ENCODE assay signal across 8 mouse cellular contexts in the genomic region with DNA sequence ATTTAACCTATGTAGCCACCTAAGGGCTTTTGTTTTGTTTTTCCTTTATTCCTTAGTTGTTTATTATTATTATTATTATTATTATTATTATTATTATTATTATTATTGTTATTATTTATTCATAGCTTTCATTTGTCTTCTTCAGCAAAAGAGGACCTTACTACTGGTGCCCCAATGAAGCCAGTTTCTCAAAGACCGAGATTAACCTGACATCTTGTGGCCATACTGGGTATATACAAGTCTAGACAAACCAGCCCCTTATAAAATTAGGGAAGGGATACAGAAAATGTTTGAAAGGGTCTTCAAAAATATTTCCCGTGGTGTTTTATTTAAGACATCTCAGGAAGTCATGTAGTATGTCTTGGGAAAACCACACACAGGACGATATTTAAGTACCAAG. TPM values are rescaled to one million over a fixed set of nuclear protein-coding genes. Genes with fewer than 3 reads are reported as not detected.
A peak's percentile ranks its signal among the peaks of the same experiment; 100 is the strongest.
DNase-seq lines count a peak whose midpoint lies in the region; ATAC-seq and TF ChIP-seq lines count a peak whose summit lies in the region.

No protein-coding gene starts in this region.

- H3K27me3 ChIP-seq in kidney, postnatal 0 days (ENCODE audit: insufficient read depth, low read length), result no peaks in the 10 kb centered on the region
- H3K27me3 ChIP-seq in Patski, result no peaks in the 10 kb centered on the region
- H3K27me3 ChIP-seq in embryonic facial prominence, embryonic 14.5 days (replicated peaks; ENCODE audit: control insufficient read depth, insufficient read depth, low read length), result no peaks in the 10 kb centered on the region

- ATAC-seq in kidney, postnatal 0 days (replicated peaks; ENCODE audit: low FRiP score, low read depth), result no peak; the same call in 1 of the 2 replicates
- ATAC-seq in Patski, result no peak
- ATAC-seq in embryonic facial prominence, embryonic 14.5 days (ENCODE audit: low read depth), result no peak; the same call in 1 of the 2 replicates

- WGBS in kidney, postnatal 0 days, result 4% methylated on average over 3 of the region's 3 CpGs
- WGBS in embryonic facial prominence, embryonic 14.5 days, result 11% methylated on average over 3 of the region's 3 CpGs

- no peaks in the 10 kb centered on the region for H3K36me3 ChIP-seq in kidney, postnatal 0 days (ENCODE audit: insufficient read depth, low read length)
- no peaks in the 10 kb centered on the region for H3K36me3 ChIP-seq in embryonic facial prominence, embryonic 14.5 days (ENCODE audit: control insufficient read depth, insufficient read depth, low read length)

- H3K4me2 ChIP-seq in kidney, postnatal 0 days (ENCODE audit: low read length), result no peak overlapping the region
- H3K4me2 ChIP-seq in embryonic facial prominence, embryonic 14.5 days (ENCODE audit: low read depth, low read length), result no peak overlapping the region

- no peak overlapping the region for H3K4me3 ChIP-seq in kidney, postnatal 0 days (replicated peaks; ENCODE audit: low read depth, low read length)
- H3K4me3 ChIP-seq in embryonic facial prominence, embryonic 14.5 days (ENCODE audit: low read depth, low read length), result no peak overlapping the region

- H3K9me3 ChIP-seq in kidney, postnatal 0 days (replicated peaks; ENCODE audit: low read length), result no peaks in the 10 kb centered on the region
- no peaks in the 10 kb centered on the region for H3K9me3 ChIP-seq in embryonic facial prominence, embryonic 14.5 days (ENCODE audit: control insufficient read depth, low read length)

- POLR2A ChIA-PET in Patski (lab: Charles Lee), result no interaction called here

- no peak overlapping the region for H3K9ac ChIP-seq in kidney, postnatal 0 days (ENCODE audit: low read depth, low read length)
- H3K9ac ChIP-seq in embryonic facial prominence, embryonic 14.5 days (ENCODE audit: low read depth, low read length), result no peak overlapping the region

- CTCF ChIA-PET in Patski (lab: Charles Lee), result interaction anchor here (1.2 to 2.9 kb wide), 6 partner anchors 16 to 489 kb away, joined by 3 to 16 read pairs (median 4); no protein-coding TSS in a partner anchor

- in situ Hi-C loops in Patski (cut with MboI; ENCODE audit: low pct_unique_long_range_greater_than_20kb), result loop anchor here (5.0 to 10.0 kb wide), 4 partner anchors 240 to 808 kb away; a partner anchor contains a TSS

- H3K4me1 ChIP-seq in kidney, postnatal 0 days (replicated peaks; ENCODE audit: insufficient read depth, low read length), result no peaks in the 10 kb centered on the region
- peaks cover 5% of the 10 kb centered on the region; the same call in 1 of the 2 replicates for H3K4me1 ChIP-seq in embryonic facial prominence, embryonic 14.5 days (ENCODE audit: control insufficient read depth, insufficient read depth, low read length)

- peak; percentile 75 for TF ChIP-seq CTCF in kidney, postnatal 0 days (IDR thresholded peaks at IDR 0.05; ENCODE audit: low read depth)
- peak; percentile 60 for TF ChIP-seq CTCF in Patski (IDR thresholded peaks at IDR 0.05)

- H3K27ac ChIP-seq in kidney, postnatal 0 days, result no peak overlapping the region
- no peak overlapping the region for H3K27ac ChIP-seq in embryonic facial prominence, embryonic 14.5 days (replicated peaks; ENCODE audit: low read depth, low read length)

- peak; percentile 85 for DNase-seq in kidney, postnatal 0 days (ENCODE audit: low spot score)
- no peak for DNase-seq in kidney, postnatal 10 days
- peak; percentile 46 to 61 for DNase-seq in B cell, adult 2 months
- no peak for DNase-seq in Patski (ENCODE audit: low read depth, low spot score)
- DNase-seq in embryonic facial prominence, embryonic 14.5 days (ENCODE audit: low spot score), result peak; percentile 72
- DNase-seq in lung, postnatal 14 days, result peak; percentile 22
- no peak for DNase-seq in urinary bladder, adult 2 months (ENCODE audit: low spot score)
- DNase-seq in adrenal gland, postnatal 4 days (ENCODE audit: low spot score in 2 of 2), result no peak

RNA-seq across cellular contexts. Expression of a gene that starts 44.7 kb away (rescaled TPM):
- 6.3 and 9.1 TPM in 2 replicates for polyA plus RNA-seq in kidney, postnatal 0 days (2015; fragmentation: Nextera tagmentation; extraction: Ambion mirVana)
- polyA plus RNA-seq in Patski (2021), result 1.8 TPM
- polyA plus RNA-seq in embryonic facial prominence, embryonic 14.5 days (2014; fragmentation: Nextera tagmentation; extraction: Ambion mirVana), result 0.24 TPM in 1 of 2 replicates, not detected in the other
- polyA plus RNA-seq in urinary bladder, adult 2 months (2012; rRNA removed), result 0.14 and 0.19 TPM in 2 replicates
- not detected for total RNA-seq in adrenal gland, postnatal 4 days (2021)

Comparison
In these comparisons a context has a peak if more than half of its experiments do, and no peak if none do; other contexts are left out.
1. DNase-seq: peak in kidney, postnatal 0 days (single experiment), B cell, adult 2 months (2 of 2), embryonic facial prominence, embryonic 14.5 days (single experiment) and lung, postnatal 14 days (single experiment); none in kidney, postnatal 10 days (single experiment), Patski (single experiment), urinary bladder, adult 2 months (single experiment) and adrenal gland, postnatal 4 days (0 of 2).